Mouse (Mus musculus): ENCODE data around the gene Atp2a2. TPM values are rescaled to one million over a fixed set of nuclear protein-coding genes. Genes with fewer than 3 reads are reported as not detected.

The Atp2a2 gene
- polyA plus RNA-seq, 1 experiment from 2014 or later: 78.4 TPM

- 96% methylated on average over 3 of the region's 3 CpGs for WGBS
- H3K4me3 ChIP-seq (ENCODE audit: low read depth, low read length): no peak overlapping the region
- H3K9me3 ChIP-seq (ENCODE audit: control insufficient read depth, low read length): no peaks in the 10 kb centered on the region
- no peak overlapping the region for H3K9ac ChIP-seq (replicated peaks; ENCODE audit: low read depth, low read length)
- H3K27me3 ChIP-seq (ENCODE audit: control insufficient read depth, insufficient read depth, low read length): no peaks in the 10 kb centered on the region
- peaks cover 68% of the 10 kb centered on the region for H3K36me3 ChIP-seq (ENCODE audit: control insufficient read depth, insufficient read depth, low read length)
- H3K27ac ChIP-seq (ENCODE audit: low read depth, low read length): no peak overlapping the region
- no peaks in the 10 kb centered on the region for H3K4me1 ChIP-seq (ENCODE audit: control insufficient read depth, insufficient read depth, low read length)
- H3K4me2 ChIP-seq (ENCODE audit: low read depth, low read length): no peak overlapping the region
- no peak for ATAC-seq (ENCODE audit: low read depth)
These were observed 47.1 kb downstream of the Atp2a2 start for GRCm38 (mm10) chr5:122454883-122455282.

DNA sequence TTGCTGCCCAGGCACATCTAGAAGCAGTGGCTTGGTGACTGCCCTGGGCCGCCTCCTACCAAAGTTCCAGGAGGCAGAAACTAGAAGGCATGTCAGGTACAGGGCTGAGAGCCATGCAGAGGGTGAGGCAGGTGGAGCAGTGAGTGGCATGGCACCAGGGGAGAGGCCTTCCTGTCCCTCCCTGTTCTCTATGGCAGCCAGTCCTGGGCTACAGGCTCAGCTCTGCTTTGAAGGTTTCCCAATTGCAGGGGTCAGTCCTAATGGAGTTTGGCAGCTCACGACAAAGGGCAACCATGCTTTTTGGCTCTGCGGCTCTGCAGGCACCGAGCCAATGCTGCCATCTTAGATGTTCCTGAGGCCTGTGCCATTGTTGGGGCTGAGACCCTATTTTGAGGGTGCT lies 47.6 kb downstream of the Atp2a2 start:
- WGBS: 91% methylated on average over 4 of the region's 4 CpGs
- ATAC-seq (ENCODE audit: low read depth): no peak
- Histone ChIP-seq H3K4me1 (ENCODE audit: control insufficient read depth, insufficient read depth, low read length) (no peaks in the 10 kb centered on the region), H3K27ac (ENCODE audit: low read depth, low read length) (no peak overlapping the region), H3K27me3 (ENCODE audit: control insufficient read depth, insufficient read depth, low read length) (no peaks in the 10 kb centered on the region), H3K4me2 (ENCODE audit: low read depth, low read length) (no peak overlapping the region), H3K9me3 (ENCODE audit: control insufficient read depth, low read length) (no peaks in the 10 kb centered on the region), H3K9ac (replicated peaks; ENCODE audit: low read depth, low read length) (no peak overlapping the region), H3K4me3 (ENCODE audit: low read depth, low read length) (no peak overlapping the region), H3K36me3 (ENCODE audit: control insufficient read depth, insufficient read depth, low read length) (peaks cover 64% of the 10 kb centered on the region)

- WGBS: 77% methylated on average over 6 of the region's 6 CpGs
- H3K36me3 ChIP-seq (ENCODE audit: control insufficient read depth, insufficient read depth, low read length): peaks cover 51% of the 10 kb centered on the region
These were observed 48.8 kb downstream of the Atp2a2 start for GRCm38 (mm10) chr5:122453188-122453587.

DNA sequence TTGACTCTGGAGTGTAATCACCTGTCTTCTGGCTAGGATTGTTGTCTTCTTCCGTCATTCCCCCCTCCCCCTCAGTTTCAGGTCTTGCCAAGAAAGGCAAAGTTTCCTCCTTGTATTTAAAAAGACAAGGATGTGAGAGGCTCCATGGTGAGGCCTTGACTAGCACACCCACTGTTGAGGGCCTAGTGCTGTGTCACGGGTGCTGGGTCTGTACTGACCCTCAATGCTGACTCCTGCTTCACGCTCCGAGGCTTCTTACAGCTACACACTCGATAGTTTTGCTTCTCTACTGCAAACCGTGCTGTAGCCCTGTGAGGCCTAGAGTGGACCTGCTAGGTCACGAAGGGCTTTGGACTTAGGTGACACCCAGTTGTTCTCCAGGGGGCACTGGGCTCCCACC lies 49.8 kb downstream of the Atp2a2 start:
- no peak overlapping the region for H3K4me3 ChIP-seq (ENCODE audit: low read depth, low read length)
- no peaks in the 10 kb centered on the region for H3K9me3 ChIP-seq (ENCODE audit: control insufficient read depth, low read length)
- ATAC-seq (ENCODE audit: low read depth): no peak
- no peak overlapping the region for H3K27ac ChIP-seq (ENCODE audit: low read depth, low read length)
- 88% methylated on average over 7 of the region's 7 CpGs for WGBS
- H3K9ac ChIP-seq (replicated peaks; ENCODE audit: low read depth, low read length): no peak overlapping the region
- no peaks in the 10 kb centered on the region for H3K4me1 ChIP-seq (ENCODE audit: control insufficient read depth, insufficient read depth, low read length)
- H3K4me2 ChIP-seq (ENCODE audit: low read depth, low read length): no peak overlapping the region
- H3K27me3 ChIP-seq (ENCODE audit: control insufficient read depth, insufficient read depth, low read length): no peaks in the 10 kb centered on the region
- peaks cover 44% of the 10 kb centered on the region for H3K36me3 ChIP-seq (ENCODE audit: control insufficient read depth, insufficient read depth, low read length)

More at GRCm38 (mm10) chr5:122453188-122453587, 48.8 kb downstream of the Atp2a2 start:
- no peak overlapping the region for H3K9ac ChIP-seq (replicated peaks; ENCODE audit: low read depth, low read length)
- no peaks in the 10 kb centered on the region for H3K4me1 ChIP-seq (ENCODE audit: control insufficient read depth, insufficient read depth, low read length)
- H3K27ac ChIP-seq (ENCODE audit: low read depth, low read length): no peak overlapping the region
- no peak overlapping the region for H3K4me3 ChIP-seq (ENCODE audit: low read depth, low read length)
- H3K4me2 ChIP-seq (ENCODE audit: low read depth, low read length): no peak overlapping the region
- no peaks in the 10 kb centered on the region for H3K9me3 ChIP-seq (ENCODE audit: control insufficient read depth, low read length)
- no peaks in the 10 kb centered on the region for H3K27me3 ChIP-seq (ENCODE audit: control insufficient read depth, insufficient read depth, low read length)
- ATAC-seq (ENCODE audit: low read depth): no peak

- ATAC-seq (ENCODE audit: low read depth): no peak
- Histone ChIP-seq H3K9me3 (ENCODE audit: control insufficient read depth, low read length) (no peaks in the 10 kb centered on the region), H3K4me3 (ENCODE audit: low read depth, low read length) (no peak overlapping the region), H3K9ac (replicated peaks; ENCODE audit: low read depth, low read length) (no peak overlapping the region), H3K36me3 (ENCODE audit: control insufficient read depth, insufficient read depth, low read length) (peaks cover 39% of the 10 kb centered on the region), H3K4me1 (ENCODE audit: control insufficient read depth, insufficient read depth, low read length) (no peaks in the 10 kb centered on the region), H3K27ac (ENCODE audit: low read depth, low read length) (no peak overlapping the region), H3K4me2 (ENCODE audit: low read depth, low read length) (no peak overlapping the region), H3K27me3 (ENCODE audit: control insufficient read depth, insufficient read depth, low read length) (no peaks in the 10 kb centered on the region)
- 89% methylated on average over 5 of the region's 5 CpGs for WGBS
These were observed 50.7 kb downstream of the Atp2a2 start for GRCm38 (mm10) chr5:122451324-122451723.

GRCm38 (mm10) chr5:122450913-122451317 lies 51.1 kb downstream of the Atp2a2 start:
- 64% methylated on average over 5 of the region's 5 CpGs for WGBS
- Histone ChIP-seq H3K36me3 (ENCODE audit: control insufficient read depth, insufficient read depth, low read length) (peaks cover 35% of the 10 kb centered on the region), H3K4me3 (ENCODE audit: low read depth, low read length) (no peak overlapping the region), H3K9ac (replicated peaks; ENCODE audit: low read depth, low read length) (no peak overlapping the region), H3K27me3 (ENCODE audit: control insufficient read depth, insufficient read depth, low read length) (no peaks in the 10 kb centered on the region), H3K4me2 (ENCODE audit: low read depth, low read length) (no peak overlapping the region), H3K4me1 (ENCODE audit: control insufficient read depth, insufficient read depth, low read length) (no peaks in the 10 kb centered on the region), H3K27ac (ENCODE audit: low read depth, low read length) (no peak overlapping the region), H3K9me3 (ENCODE audit: control insufficient read depth, low read length) (no peaks in the 10 kb centered on the region)
- ATAC-seq (ENCODE audit: low read depth): no peak

DNA sequence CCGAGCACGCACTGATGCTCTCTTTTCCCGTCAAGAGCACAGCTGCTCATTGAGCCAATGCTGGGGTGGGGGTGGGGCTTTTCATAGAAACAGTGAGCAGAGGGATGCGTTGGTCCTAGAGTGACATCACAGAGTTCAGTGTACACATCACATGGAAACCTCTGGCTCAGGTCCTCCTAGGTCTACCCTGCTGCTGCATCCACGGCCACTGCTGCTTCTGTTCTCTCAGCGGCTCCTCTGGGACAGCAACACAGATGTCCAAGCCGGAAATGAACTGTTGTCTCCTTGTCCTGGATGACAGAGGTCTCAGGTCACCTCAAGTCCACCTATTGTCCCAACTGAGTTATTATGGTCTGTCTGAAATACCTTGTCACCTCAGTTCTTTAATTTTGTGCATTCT lies 52.1 kb downstream of the Atp2a2 start:
- WGBS: 33% methylated on average over 7 of the region's 7 CpGs
- ATAC-seq (ENCODE audit: low read depth): no peak

DNA sequence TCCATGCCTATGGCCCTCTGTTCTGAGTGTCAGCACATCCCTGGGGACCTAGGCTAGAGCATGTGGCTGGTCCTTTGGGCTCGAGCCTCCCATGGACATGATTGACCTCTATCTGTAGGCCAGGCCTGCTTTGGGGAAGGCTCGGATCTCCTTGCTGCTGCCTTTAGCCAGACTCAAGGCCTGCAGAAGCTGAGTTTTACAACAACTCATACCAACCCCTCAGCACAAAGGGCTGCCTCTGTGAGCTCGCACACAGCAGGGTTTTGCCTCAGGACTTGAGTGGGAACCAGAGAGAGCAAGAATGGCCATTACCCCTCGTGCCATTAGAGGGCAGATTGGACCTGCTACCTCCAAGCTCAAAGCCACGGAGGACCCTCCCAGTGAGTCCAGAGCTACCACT lies 53.2 kb downstream of the Atp2a2 start:
- Histone ChIP-seq H3K27ac (ENCODE audit: low read depth, low read length) (no peak overlapping the region), H3K4me3 (ENCODE audit: low read depth, low read length) (no peak overlapping the region), H3K4me1 (ENCODE audit: control insufficient read depth, insufficient read depth, low read length) (no peaks in the 10 kb centered on the region), H3K36me3 (ENCODE audit: control insufficient read depth, insufficient read depth, low read length) (peaks cover 31% of the 10 kb centered on the region), H3K4me2 (ENCODE audit: low read depth, low read length) (no peak overlapping the region), H3K9ac (replicated peaks; ENCODE audit: low read depth, low read length) (no peak overlapping the region), H3K9me3 (ENCODE audit: control insufficient read depth, low read length) (no peaks in the 10 kb centered on the region), H3K27me3 (ENCODE audit: control insufficient read depth, insufficient read depth, low read length) (no peaks in the 10 kb centered on the region)
- WGBS: 78% methylated on average over 5 of the region's 5 CpGs
- ATAC-seq (ENCODE audit: low read depth): no peak

More for the DNA sequence above, 52.1 kb downstream of the Atp2a2 start:
- H3K27ac ChIP-seq (ENCODE audit: low read depth, low read length): no peak overlapping the region
- H3K4me3 ChIP-seq (ENCODE audit: low read depth, low read length): no peak overlapping the region
- H3K4me1 ChIP-seq (ENCODE audit: control insufficient read depth, insufficient read depth, low read length): no peaks in the 10 kb centered on the region
- H3K9ac ChIP-seq (replicated peaks; ENCODE audit: low read depth, low read length): no peak overlapping the region
- no peaks in the 10 kb centered on the region for H3K27me3 ChIP-seq (ENCODE audit: control insufficient read depth, insufficient read depth, low read length)
- no peak overlapping the region for H3K4me2 ChIP-seq (ENCODE audit: low read depth, low read length)
- H3K9me3 ChIP-seq (ENCODE audit: control insufficient read depth, low read length): no peaks in the 10 kb centered on the region
- H3K36me3 ChIP-seq (ENCODE audit: control insufficient read depth, insufficient read depth, low read length): peaks cover 30% of the 10 kb centered on the region

DNA sequence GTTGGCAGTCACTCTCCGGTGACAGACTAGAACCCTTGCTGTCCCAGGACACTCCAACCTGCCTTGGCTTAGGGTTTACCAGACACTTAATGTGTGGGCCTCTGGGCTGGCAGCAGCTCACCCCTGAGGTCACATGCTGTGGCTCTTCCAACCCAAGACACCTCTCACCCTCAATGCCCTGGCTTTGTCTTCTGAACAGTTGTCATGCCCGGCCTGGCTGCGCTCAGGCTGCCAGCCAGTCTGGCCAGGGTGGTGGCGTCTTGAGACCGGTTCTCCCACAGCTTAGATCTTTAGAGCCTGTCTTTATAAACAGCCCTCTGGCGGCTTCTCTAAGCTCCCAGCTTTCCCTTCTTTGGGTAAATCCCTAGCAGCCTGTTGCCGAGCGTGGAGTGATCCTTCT lies 54.2 kb downstream of the Atp2a2 start:
- Histone ChIP-seq H3K4me3 (ENCODE audit: low read depth, low read length) (no peak overlapping the region), H3K36me3 (ENCODE audit: control insufficient read depth, insufficient read depth, low read length) (peaks cover 41% of the 10 kb centered on the region), H3K27me3 (ENCODE audit: control insufficient read depth, insufficient read depth, low read length) (no peaks in the 10 kb centered on the region), H3K9me3 (ENCODE audit: control insufficient read depth, low read length) (no peaks in the 10 kb centered on the region), H3K4me1 (ENCODE audit: control insufficient read depth, insufficient read depth, low read length) (no peaks in the 10 kb centered on the region), H3K27ac (ENCODE audit: low read depth, low read length) (no peak overlapping the region), H3K9ac (replicated peaks; ENCODE audit: low read depth, low read length) (no peak overlapping the region), H3K4me2 (ENCODE audit: low read depth, low read length) (no peak overlapping the region)
- no peak for ATAC-seq (ENCODE audit: low read depth)
- WGBS: 96% methylated on average over 8 of the region's 8 CpGs

All from neural tube, embryonic 14.5 days (tissue).